Mouse (Mus musculus) Patski (cell line): ENCODE measurements at regions not wholly inside any gene's neighbourhood (a gene's known extent, or its start where the extent isn't known, plus 50 kb on each side); places are given as distances from the start of the nearest gene placed in this dataset.

Experiments used
- ATAC-seq: fragments of 100-300 bp; one replicate; pipeline ENCODE4 v1.8.0; 2021
- CTCF ChIA-PET: fragments of 350-600 bp; sonication (Branson Sonifier 250); formaldehyde crosslinking; loops from one replicate; lab custom pipeline; 2022; ENCODE audit warnings: inconsistent platforms; lab: Charles Lee
- POLR2A ChIA-PET: fragments of 350-600 bp; sonication (Branson Sonifier 250); formaldehyde crosslinking; loops from one replicate; lab custom pipeline; 2022; ENCODE audit warnings: antibody characterized with exemption, inconsistent platforms; lab: Charles Lee
- DNase-seq: peaks from one replicate; pipeline ENCODE4 v3.0.0-alpha.2; 2011; ENCODE audit warnings: low read depth, low spot score
- H3K27me3 ChIP-seq: fragments of 371-371 bp; one replicate; pipeline ENCODE4 v1.5.1; 2021
- CTCF ChIP-seq: fragments of 100-300 bp; IDR thresholded peaks from one replicate; pipeline ENCODE4 v1.5.1; 2021
- in situ Hi-C: fragments of 300-500 bp; cut with MboI; formaldehyde crosslinking; loops from 3 replicates; pipeline ENCODE4 v1.11.1; 2018; ENCODE audit warnings: low pct_unique_long_range_greater_than_20kb, mixed read lengths

GRCm38 (mm10) chr17:45929591-45929990, 102.6 kb downstream of the Vegfa start:
- in situ Hi-C loops = no loop called here
- CTCF ChIA-PET = no interaction called here
- DNase-seq = no peak

GRCm38 (mm10) chr17:45928903-45929477, 103.2 kb downstream of the Vegfa start:
- in situ Hi-C loops = no loop called here
- CTCF ChIA-PET = no interaction called here
- no peak for TF ChIP-seq CTCF
- no peak for DNase-seq
- no peak for ATAC-seq
- POLR2A ChIA-PET = no interaction called here
- no peaks in the 10 kb centered on the region for H3K27me3 ChIP-seq

More at GRCm38 (mm10) chr17:45929591-45929990, 102.6 kb downstream of the Vegfa start:
- TF ChIP-seq CTCF = no peak
- no peaks in the 10 kb centered on the region for H3K27me3 ChIP-seq
- POLR2A ChIA-PET = no interaction called here
- ATAC-seq = no peak

- no peaks in the 10 kb centered on the region for H3K27me3 ChIP-seq
- ChIA-PET CTCF (no interaction called here), POLR2A (no interaction called here)
- in situ Hi-C loops = no loop called here
- no peak for TF ChIP-seq CTCF
- no peak for DNase-seq
- no peak for ATAC-seq
Observed at GRCm38 (mm10) chr17:45928013-45928412, 104.2 kb downstream of the Vegfa start.

GRCm38 (mm10) chr17:45925845-45926244, 106.3 kb downstream of the Vegfa start:
- in situ Hi-C loops = no loop called here
- H3K27me3 ChIP-seq = no peaks in the 10 kb centered on the region
- POLR2A ChIA-PET = no interaction called here
- ATAC-seq (no peak), DNase-seq (no peak)
- CTCF ChIA-PET = interaction anchor here (1.1 kb wide), 1 partner anchor 16 kb away, joined by 3 read pairs; no protein-coding TSS in a partner anchor
- TF ChIP-seq CTCF = no peak

GRCm38 (mm10) chr17:45924595-45924994, 107.6 kb downstream of the Vegfa start:
- ATAC-seq (no peak), DNase-seq (no peak)
- in situ Hi-C loops = no loop called here
- no peaks in the 10 kb centered on the region for H3K27me3 ChIP-seq
- POLR2A ChIA-PET = no interaction called here
- CTCF ChIA-PET = interaction anchor here (1.0 to 1.5 kb wide), 2 partner anchors 11 to 15 kb away, joined by 3 read pairs; no protein-coding TSS in a partner anchor
- no peak for TF ChIP-seq CTCF

GRCm38 (mm10) chr17:45923217-45923730, 108.9 kb downstream of the Vegfa start:
- POLR2A ChIA-PET = no interaction called here
- ATAC-seq (no peak), DNase-seq (no peak)
- CTCF ChIA-PET = no interaction called here
- in situ Hi-C loops = no loop called here
- no peaks in the 10 kb centered on the region for H3K27me3 ChIP-seq
- TF ChIP-seq CTCF = no peak

- DNase-seq = no peak
- in situ Hi-C loops = no loop called here
- no peak for ATAC-seq
- POLR2A ChIA-PET = no interaction called here
- no peak for TF ChIP-seq CTCF
- CTCF ChIA-PET = interaction anchor here (1.1 kb wide), 1 partner anchor 11 kb away, joined by 3 read pairs; no protein-coding TSS in a partner anchor
- H3K27me3 ChIP-seq = no peaks in the 10 kb centered on the region
Observed at GRCm38 (mm10) chr17:45917647-45918046, 114.5 kb downstream of the Vegfa start.

- in situ Hi-C loops = no loop called here
- H3K27me3 ChIP-seq = no peaks in the 10 kb centered on the region
- TF ChIP-seq CTCF = no peak
- POLR2A ChIA-PET = no interaction called here
- CTCF ChIA-PET = interaction anchor here (1.1 kb wide), 1 partner anchor 10 kb away, joined by 3 read pairs; no protein-coding TSS in a partner anchor
- DNase-seq = no peak
- no peak for ATAC-seq
Observed at GRCm38 (mm10) chr17:45916937-45917336, 115.2 kb downstream of the Vegfa start.

- H3K27me3 ChIP-seq = no peaks in the 10 kb centered on the region
- no peak for DNase-seq
- ChIA-PET CTCF (no interaction called here), POLR2A (no interaction called here)
- no peak for TF ChIP-seq CTCF
- no peak for ATAC-seq
- in situ Hi-C loops = no loop called here
Observed at GRCm38 (mm10) chr17:45914706-45915240, 117.4 kb downstream of the Vegfa start.

GRCm38 (mm10) chr17:45914237-45914636, 117.9 kb downstream of the Vegfa start:
- ChIA-PET POLR2A (no interaction called here), CTCF (no interaction called here)
- DNase-seq (no peak), ATAC-seq (no peak)
- in situ Hi-C loops = no loop called here
- TF ChIP-seq CTCF = no peak
- no peaks in the 10 kb centered on the region for H3K27me3 ChIP-seq

- no peak for ATAC-seq
- no peaks in the 10 kb centered on the region for H3K27me3 ChIP-seq
- ChIA-PET CTCF (interaction anchor here (1.2 kb wide), 1 partner anchor 11 kb away, joined by 3 read pairs; no protein-coding TSS in a partner anchor), POLR2A (no interaction called here)
- TF ChIP-seq CTCF = no peak
- in situ Hi-C loops = no loop called here
- DNase-seq = no peak
Observed at GRCm38 (mm10) chr17:45913671-45914070, 118.5 kb downstream of the Vegfa start.
